Mouse (Mus musculus) heart, embryonic 12.5 days (tissue): ENCODE measurements at regions not wholly inside any gene's neighbourhood (a gene's known extent, or its start where the extent isn't known, plus 50 kb on each side); places are given as distances from the start of the nearest gene placed in this dataset.

Experiments used
- ATAC-seq: fragments of 200-750 bp; cut with Nextera tagmentation; 2 replicates; pipeline ENCODE4 v1.8.0; 2017; ENCODE audit warnings: moderate TSS enrichment, moderate library complexity; ENCODE audit not compliant: insufficient number of reproducible peaks, low FRiP score
- H3K27ac ChIP-seq: fragments of 300-500 bp; sonication (generic); 2 replicates; pipeline ENCODE4 v1.5.1; 2016; ENCODE audit warnings: mild to moderate bottlenecking, moderate library complexity; ENCODE audit not compliant: poor library complexity, severe bottlenecking
- H3K27me3 ChIP-seq: fragments of 300-500 bp; sonication (generic); replicated peaks from 2 replicates; pipeline ENCODE4 v1.6.1; 2016; ENCODE audit warnings: mild to moderate bottlenecking, moderate library complexity
- H3K36me3 ChIP-seq: fragments of 300-500 bp; sonication (generic); 2 replicates; pipeline ENCODE4 v1.6.1; 2016; ENCODE audit warnings: mild to moderate bottlenecking, moderate library complexity
- H3K4me1 ChIP-seq: fragments of 300-500 bp; sonication (generic); replicated peaks from 2 replicates; pipeline ENCODE4 v1.6.1; 2016; ENCODE audit warnings: mild to moderate bottlenecking
- H3K4me2 ChIP-seq: fragments of 300-500 bp; sonication (generic); 2 replicates; pipeline ENCODE4 v1.6.1; 2016; ENCODE audit warnings: mild to moderate bottlenecking, moderate library complexity
- H3K4me3 ChIP-seq: fragments of 300-500 bp; sonication (generic); 2 replicates; pipeline ENCODE4 v1.5.1; 2016; ENCODE audit warnings: mild to moderate bottlenecking
- H3K9ac ChIP-seq: fragments of 300-500 bp; sonication (generic); 2 replicates; pipeline ENCODE4 v1.6.1; 2016; ENCODE audit warnings: mild to moderate bottlenecking, moderate library complexity
- H3K9me3 ChIP-seq: fragments of 300-500 bp; sonication (generic); replicated peaks from 2 replicates; pipeline ENCODE4 v1.6.1; 2016; ENCODE audit warnings: mild to moderate bottlenecking, moderate library complexity
- WGBS: fragments of 180-500 bp; shearing (Covaris S2); methylation state at CpG from one replicate; pipeline ENCODE4 v1.1.7; 2016; 5-methylcytosine and 5-hydroxymethylcytosine counted together

GRCm38 (mm10) chr8:49030255-49030654 is 186.5 kb upstream of the Tenm3 start:
- no peak for ATAC-seq
- no peaks in the 10 kb centered on the region for H3K9me3 ChIP-seq
- H3K36me3 ChIP-seq, result no peaks in the 10 kb centered on the region
- no peaks in the 10 kb centered on the region for H3K27me3 ChIP-seq
- no peak overlapping the region for H3K4me3 ChIP-seq
- no peak overlapping the region for H3K9ac ChIP-seq
- 69% methylated on average over 5 of the region's 5 CpGs for WGBS
- no peaks in the 10 kb centered on the region for H3K4me1 ChIP-seq
- no peak overlapping the region for H3K27ac ChIP-seq
- H3K4me2 ChIP-seq, result no peak overlapping the region

- no peak for ATAC-seq
- Histone ChIP-seq H3K4me1 (no peaks in the 10 kb centered on the region), H3K9ac (no peak overlapping the region), H3K4me3 (no peak overlapping the region), H3K36me3 (no peaks in the 10 kb centered on the region), H3K27ac (no peak overlapping the region), H3K9me3 (no peaks in the 10 kb centered on the region), H3K4me2 (no peak overlapping the region), H3K27me3 (no peaks in the 10 kb centered on the region)
- WGBS, result 76% methylated on average over 3 of the region's 3 CpGs
These were observed 174.0 kb upstream of the Tenm3 start for GRCm38 (mm10) chr8:49017741-49018140.

- Histone ChIP-seq H3K27ac (no peak overlapping the region), H3K4me3 (no peak overlapping the region), H3K4me1 (no peaks in the 10 kb centered on the region), H3K36me3 (no peaks in the 10 kb centered on the region), H3K9me3 (no peaks in the 10 kb centered on the region), H3K4me2 (no peak overlapping the region), H3K27me3 (no peaks in the 10 kb centered on the region), H3K9ac (no peak overlapping the region)
- ATAC-seq, result no peak
- WGBS, result 86% methylated on average over 7 of the region's 7 CpGs
These were observed 171.9 kb upstream of the Tenm3 start for GRCm38 (mm10) chr8:49015701-49016100.

GRCm38 (mm10) chr8:49015200-49015599 is 171.4 kb upstream of the Tenm3 start:
- Histone ChIP-seq H3K4me3 (no peak overlapping the region), H3K9me3 (no peaks in the 10 kb centered on the region), H3K27me3 (no peaks in the 10 kb centered on the region), H3K4me1 (no peaks in the 10 kb centered on the region), H3K36me3 (no peaks in the 10 kb centered on the region), H3K9ac (no peak overlapping the region), H3K27ac (no peak overlapping the region), H3K4me2 (no peak overlapping the region)
- WGBS, result 68% methylated on average over 8 of the region's 8 CpGs
- no peak for ATAC-seq

GRCm38 (mm10) chr8:49006236-49006965 is 162.7 kb upstream of the Tenm3 start:
- 45% methylated on average over 11 of the region's 11 CpGs for WGBS
- Histone ChIP-seq H3K27me3 (no peaks in the 10 kb centered on the region), H3K36me3 (no peaks in the 10 kb centered on the region), H3K9me3 (no peaks in the 10 kb centered on the region), H3K4me1 (no peaks in the 10 kb centered on the region), H3K27ac (no peak overlapping the region), H3K4me2 (no peak overlapping the region), H3K4me3 (no peak overlapping the region), H3K9ac (no peak overlapping the region)
- no peak for ATAC-seq

GRCm38 (mm10) chr8:48981667-48982066 is 137.9 kb upstream of the Tenm3 start:
- no peak overlapping the region for H3K4me2 ChIP-seq
- no peak overlapping the region for H3K4me3 ChIP-seq
- no peak for ATAC-seq
- no peaks in the 10 kb centered on the region for H3K36me3 ChIP-seq
- H3K27me3 ChIP-seq, result no peaks in the 10 kb centered on the region
- H3K27ac ChIP-seq, result no peak overlapping the region
- no peaks in the 10 kb centered on the region for H3K4me1 ChIP-seq
- 81% methylated on average over 8 of the region's 8 CpGs for WGBS
- no peaks in the 10 kb centered on the region for H3K9me3 ChIP-seq
- no peak overlapping the region for H3K9ac ChIP-seq

GRCm38 (mm10) chr8:48980755-48981154 is 137.0 kb upstream of the Tenm3 start:
- no peak overlapping the region for H3K4me2 ChIP-seq
- 80% methylated on average over 7 of the region's 7 CpGs for WGBS
- no peaks in the 10 kb centered on the region for H3K27me3 ChIP-seq
- no peak overlapping the region for H3K9ac ChIP-seq
- no peak overlapping the region for H3K4me3 ChIP-seq
- no peak overlapping the region for H3K27ac ChIP-seq
- ATAC-seq, result no peak
- H3K36me3 ChIP-seq, result no peaks in the 10 kb centered on the region
- no peaks in the 10 kb centered on the region for H3K9me3 ChIP-seq
- H3K4me1 ChIP-seq, result no peaks in the 10 kb centered on the region

- no peaks in the 10 kb centered on the region for H3K36me3 ChIP-seq
- no peak overlapping the region for H3K4me2 ChIP-seq
- no peak overlapping the region for H3K9ac ChIP-seq
- H3K4me1 ChIP-seq, result no peaks in the 10 kb centered on the region
- ATAC-seq, result no peak
- H3K4me3 ChIP-seq, result no peak overlapping the region
- no peaks in the 10 kb centered on the region for H3K9me3 ChIP-seq
- H3K27me3 ChIP-seq, result no peaks in the 10 kb centered on the region
- WGBS, result 80% methylated on average over 5 of the region's 5 CpGs
- no peak overlapping the region for H3K27ac ChIP-seq
These were observed 126.9 kb upstream of the Tenm3 start for GRCm38 (mm10) chr8:48970655-48971054.

GRCm38 (mm10) chr8:48964929-48965328 is 121.2 kb upstream of the Tenm3 start:
- no peak for ATAC-seq
- 61% methylated on average over 1 of the region's 1 CpGs for WGBS
- no peaks in the 10 kb centered on the region for H3K9me3 ChIP-seq
- no peaks in the 10 kb centered on the region for H3K36me3 ChIP-seq
- no peak overlapping the region for H3K4me3 ChIP-seq
- H3K4me1 ChIP-seq, result no peaks in the 10 kb centered on the region
- no peak overlapping the region for H3K4me2 ChIP-seq
- H3K27me3 ChIP-seq, result no peaks in the 10 kb centered on the region
- no peak overlapping the region for H3K27ac ChIP-seq
- no peak overlapping the region for H3K9ac ChIP-seq

- no peaks in the 10 kb centered on the region for H3K27me3 ChIP-seq
- no peak overlapping the region for H3K4me3 ChIP-seq
- H3K27ac ChIP-seq, result no peak overlapping the region
- no peak overlapping the region for H3K4me2 ChIP-seq
- no peaks in the 10 kb centered on the region for H3K4me1 ChIP-seq
- peak; percentile 51; the same call in 1 of the 2 replicates for ATAC-seq
- no peak overlapping the region for H3K9ac ChIP-seq
- no peaks in the 10 kb centered on the region for H3K9me3 ChIP-seq
- H3K36me3 ChIP-seq, result no peaks in the 10 kb centered on the region
- 78% methylated on average over 5 of the region's 5 CpGs for WGBS
These were observed 113.9 kb upstream of the Tenm3 start for GRCm38 (mm10) chr8:48957614-48958013.

- Histone ChIP-seq H3K9ac (no peak overlapping the region), H3K27me3 (no peaks in the 10 kb centered on the region), H3K4me3 (no peak overlapping the region), H3K4me1 (no peaks in the 10 kb centered on the region), H3K27ac (no peak overlapping the region), H3K4me2 (no peak overlapping the region), H3K9me3 (no peaks in the 10 kb centered on the region), H3K36me3 (no peaks in the 10 kb centered on the region)
- no peak for ATAC-seq
- 86% methylated on average over 10 of the region's 10 CpGs for WGBS
These were observed 107.7 kb upstream of the Tenm3 start for GRCm38 (mm10) chr8:48951412-48951811.

- no peak for ATAC-seq
- Histone ChIP-seq H3K36me3 (no peaks in the 10 kb centered on the region), H3K9me3 (no peaks in the 10 kb centered on the region), H3K27me3 (no peaks in the 10 kb centered on the region), H3K4me3 (no peak overlapping the region), H3K27ac (no peak overlapping the region), H3K9ac (no peak overlapping the region), H3K4me2 (no peak overlapping the region), H3K4me1 (no peaks in the 10 kb centered on the region)
- WGBS, result 79% methylated on average over 1 of the region's 1 CpGs
These were observed 100.4 kb upstream of the Tenm3 start for GRCm38 (mm10) chr8:48944177-48944576.
